Mouse (Mus musculus) small intestine, adult 2 months (tissue): ENCODE results near the gene Qpctl.

Experiments
- CTCF ChIP-seq: fragments of 200-500 bp; IDR thresholded peaks from 2 replicates; pipeline ENCODE4 v1.5.1; 2012; ENCODE audit warnings: low read depth, mild to moderate bottlenecking, control low read depth, inconsistent platforms, low read length, moderate library complexity, mixed read lengths; ENCODE audit not compliant: insufficient replicate concordance, insufficient read length; ENCODE audit errors: extremely low read depth
- POLR2A ChIP-seq: fragments of 200-500 bp; IDR thresholded peaks from 2 replicates; pipeline ENCODE4 v1.6.1; 2012; ENCODE audit warnings: low read depth, mild to moderate bottlenecking, control low read depth, inconsistent platforms, low read length, moderate library complexity

DNA sequence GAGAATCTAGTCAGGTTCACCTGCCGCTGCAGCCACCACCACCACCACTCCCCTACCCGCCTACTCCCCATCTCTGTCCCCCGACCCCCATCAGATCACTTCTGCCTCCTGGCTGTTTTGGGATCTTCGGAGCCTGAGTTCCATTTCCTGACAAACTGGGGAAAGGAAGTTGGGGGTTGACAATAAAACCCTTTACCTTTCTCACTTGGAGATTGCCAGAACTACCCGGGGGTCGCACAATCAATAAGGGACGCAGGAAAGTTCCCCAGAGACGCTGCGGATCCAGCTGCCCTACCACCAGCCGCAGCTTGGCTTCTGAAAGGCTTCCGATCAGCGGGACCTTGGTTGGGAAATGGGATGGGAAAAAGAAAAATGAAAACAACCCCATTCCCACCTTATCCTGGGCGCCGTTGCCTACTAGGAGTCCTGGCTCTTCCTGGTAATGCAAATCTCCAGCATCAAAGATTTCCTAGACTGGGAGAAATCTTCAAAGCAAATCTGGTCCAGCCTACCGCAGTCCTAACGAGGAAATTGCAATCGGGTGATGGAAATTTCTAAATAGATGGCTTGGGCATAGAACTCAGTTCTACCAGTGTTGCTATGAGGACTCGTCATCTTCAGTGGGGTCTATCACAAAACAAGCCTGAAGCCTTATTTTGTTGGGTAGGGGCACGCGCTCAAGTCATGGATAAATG, 764 bp downstream of the Qpctl start:
- TF ChIP-seq POLR2A (no peak), CTCF (no peak)
